Mouse (Mus musculus) c-Kit-positive CD71-positive TER-119-positive erythroid progenitor cells, embryonic 14.5 days (primary cell): ENCODE data around the gene Nemp2.

Experiments used
- DNase-seq: peaks from one replicate; pipeline ENCODE4 v3.0.0-alpha.2; 2013; ENCODE audit warnings: low spot score

Nemp2 gene

DNA sequence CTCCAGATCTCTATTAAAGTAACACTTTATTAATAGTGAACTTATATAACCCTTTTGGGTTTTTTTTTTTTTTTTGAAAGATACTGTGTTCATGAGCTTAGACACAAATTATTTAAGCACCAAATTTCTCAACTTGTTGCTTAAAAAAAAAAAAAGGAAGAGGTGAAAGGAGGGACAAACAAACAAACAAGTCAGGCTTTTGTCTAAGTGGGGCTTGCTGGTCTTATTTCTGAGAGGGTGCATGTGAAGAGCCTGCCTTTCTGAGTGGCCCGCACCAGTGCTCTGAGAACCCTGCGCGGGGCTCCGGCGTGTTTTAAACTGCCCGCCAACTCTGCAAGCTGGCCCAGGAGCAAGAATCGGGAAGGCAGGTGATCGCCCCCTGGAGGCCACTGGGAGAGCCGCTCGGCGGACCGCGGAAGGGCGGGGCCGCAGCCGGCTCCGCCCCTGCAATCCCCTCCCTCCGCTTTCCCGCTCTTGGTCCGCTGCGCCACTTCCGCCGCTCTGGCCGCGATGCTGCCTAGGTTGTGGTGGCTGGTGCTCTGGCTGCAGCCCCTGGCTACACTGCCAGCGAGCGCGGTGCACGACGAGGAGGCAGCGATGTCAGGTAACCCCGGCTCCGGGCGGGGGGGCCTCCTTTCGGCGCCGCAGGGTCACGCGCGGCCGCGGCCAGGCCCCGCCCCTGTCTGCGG lies at the start of gene Nemp2:
Nemp2 (plus strand) TSS at position 456 of the 689 bp plus-strand sequence.
- peak; percentile 80 for DNase-seq

DNA sequence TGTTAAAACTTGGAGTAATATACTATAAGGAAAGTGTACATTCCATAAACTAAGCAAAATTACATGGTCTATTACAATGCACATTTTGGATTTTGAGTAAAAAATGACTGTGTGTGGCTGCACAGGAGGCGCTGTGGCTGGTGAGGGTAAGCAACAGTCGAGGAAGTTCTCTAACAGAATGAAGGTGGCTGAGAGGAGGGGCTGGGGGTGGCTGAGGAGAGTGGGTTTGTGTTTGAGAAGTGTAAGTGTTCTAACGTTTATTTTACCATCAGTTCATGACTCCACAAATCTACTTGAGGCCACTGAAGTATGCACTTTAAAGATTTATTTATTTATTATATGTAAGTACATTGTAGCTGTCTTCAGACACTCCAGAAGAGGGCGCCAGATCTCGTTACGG lies 48.8 kb upstream of the Nemp2 start:
- no peak for DNase-seq

DNA sequence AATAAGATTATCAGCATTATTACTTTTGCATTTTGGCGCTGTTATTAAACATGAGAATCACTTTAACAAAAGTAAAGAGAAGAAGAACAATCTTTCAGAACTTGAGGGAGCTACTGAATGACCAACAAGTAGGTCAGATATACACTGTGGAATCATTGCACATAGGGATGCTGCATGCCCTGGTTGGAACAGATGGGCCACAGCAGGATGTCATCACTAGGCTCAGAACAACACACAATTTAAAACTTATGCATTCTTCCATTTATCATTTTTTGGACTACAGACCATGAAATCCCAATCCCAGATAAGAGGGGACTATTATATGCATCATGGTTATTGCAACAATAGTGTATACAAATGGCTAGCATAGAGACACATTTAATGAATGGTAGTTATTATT lies 47.6 kb upstream of the Nemp2 start:
- no peak for DNase-seq

DNA sequence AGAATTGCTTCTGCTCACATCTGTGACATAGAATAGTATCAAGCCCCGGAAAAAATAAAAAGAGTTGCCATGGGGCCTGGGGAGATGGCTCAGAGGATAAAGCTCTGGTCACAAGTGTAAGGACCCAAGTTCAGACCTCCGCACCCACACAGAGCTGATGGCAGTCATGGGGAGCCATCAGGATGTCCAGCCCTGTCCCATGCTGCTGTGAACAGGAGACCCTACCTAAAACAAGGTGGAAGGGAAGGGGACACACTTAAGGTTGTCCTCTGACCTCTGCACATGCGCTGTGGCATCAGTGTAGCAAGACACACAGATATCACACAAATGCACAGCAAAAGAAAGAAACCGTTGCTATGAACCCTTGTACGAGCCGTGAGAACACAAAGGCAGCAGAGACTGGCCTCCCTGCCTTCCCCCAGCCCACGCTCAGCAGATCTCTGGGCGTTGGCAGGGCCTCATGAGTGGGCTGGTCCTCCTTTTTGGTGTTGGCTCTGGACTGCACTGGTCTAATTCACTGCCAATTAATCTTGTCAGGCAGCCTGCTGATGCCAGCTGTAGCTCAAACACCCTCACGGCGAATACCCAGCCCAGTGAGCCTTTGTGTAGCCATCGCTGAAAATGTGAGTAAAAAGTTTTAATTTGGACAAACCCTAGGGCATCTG lies 33.4 kb upstream of the Nemp2 start:
- DNase-seq: no peak

DNA sequence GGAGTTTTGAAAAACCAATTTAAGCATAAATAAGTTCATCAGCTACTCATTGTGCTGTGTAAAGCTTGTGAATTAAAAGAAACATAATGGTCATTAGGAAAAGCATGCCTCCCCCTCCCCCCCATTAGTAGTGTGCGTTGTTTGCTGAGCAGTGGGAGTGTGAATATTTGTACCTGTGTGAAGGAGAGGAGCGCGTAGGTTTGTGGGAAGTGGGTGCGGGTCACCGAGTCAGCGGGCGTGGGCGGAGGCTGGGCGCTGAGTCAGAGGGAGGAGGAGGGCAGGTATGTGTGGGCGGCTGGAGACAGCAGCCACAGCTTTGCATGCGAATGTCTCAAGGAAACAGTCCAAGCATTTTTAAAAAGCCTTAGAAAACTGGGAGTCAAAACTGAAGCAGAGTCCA lies 32.7 kb upstream of the Nemp2 start:
- DNase-seq: peak; percentile 43

DNA sequence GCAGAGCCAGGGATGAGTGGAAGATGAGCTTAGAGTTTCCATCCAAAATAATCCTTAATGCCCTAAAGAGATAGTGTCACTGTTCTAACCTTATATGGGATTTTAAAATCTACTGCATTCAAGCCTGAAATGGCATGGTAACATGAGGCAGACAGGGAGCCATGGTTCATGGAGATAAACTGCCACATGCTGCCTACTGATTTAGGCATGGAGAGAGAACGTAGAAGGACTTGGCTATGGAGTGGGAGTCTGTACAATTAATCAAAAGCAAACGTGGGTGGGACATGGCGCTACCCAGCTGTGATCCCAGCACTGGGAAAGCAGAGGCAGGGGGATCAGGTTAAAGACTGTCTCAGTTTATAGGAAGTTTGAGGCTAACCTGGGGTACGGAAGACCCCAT lies 32.1 kb upstream of the Nemp2 start:
- no peak for DNase-seq

DNA sequence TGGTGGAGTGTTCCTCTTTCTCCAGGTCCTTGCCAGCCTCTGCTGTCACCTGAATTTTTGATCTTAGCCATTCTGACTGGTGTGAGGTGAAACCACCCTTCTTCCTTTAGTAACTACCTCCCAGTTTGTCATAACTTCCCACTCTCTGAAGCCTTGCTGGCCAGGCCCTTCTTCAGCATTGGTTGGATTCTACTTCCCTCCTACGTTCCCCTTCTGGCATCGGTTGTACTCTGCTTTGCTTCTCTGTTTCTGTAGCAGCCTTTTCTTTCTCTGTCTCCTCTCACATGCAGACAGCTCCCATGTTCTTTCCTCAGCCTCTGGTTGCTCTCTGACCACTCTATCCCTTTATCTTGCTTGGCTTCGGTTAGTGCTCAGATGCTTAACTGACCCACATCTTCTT lies 29.0 kb upstream of the Nemp2 start:
- DNase-seq: no peak

DNA sequence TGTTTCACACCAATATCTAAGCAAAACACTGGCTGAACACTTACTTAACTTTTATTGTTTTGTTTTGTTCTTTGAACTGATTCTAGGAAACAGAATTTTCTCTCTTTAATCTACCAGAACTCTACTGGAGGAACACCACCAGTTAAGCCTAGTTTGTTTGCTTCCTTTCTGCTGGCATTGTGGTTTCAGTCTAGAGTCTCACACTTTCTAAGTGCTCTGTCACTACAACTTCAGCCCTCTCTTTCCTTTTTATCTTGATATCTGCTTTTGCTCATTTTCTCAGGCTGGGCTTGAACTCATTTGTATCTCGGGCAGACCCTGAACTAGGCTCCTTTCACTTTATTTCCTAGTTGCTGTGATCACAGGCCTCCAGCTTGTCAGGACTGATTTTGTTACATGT lies 22.8 kb upstream of the Nemp2 start:
- DNase-seq: no peak

DNA sequence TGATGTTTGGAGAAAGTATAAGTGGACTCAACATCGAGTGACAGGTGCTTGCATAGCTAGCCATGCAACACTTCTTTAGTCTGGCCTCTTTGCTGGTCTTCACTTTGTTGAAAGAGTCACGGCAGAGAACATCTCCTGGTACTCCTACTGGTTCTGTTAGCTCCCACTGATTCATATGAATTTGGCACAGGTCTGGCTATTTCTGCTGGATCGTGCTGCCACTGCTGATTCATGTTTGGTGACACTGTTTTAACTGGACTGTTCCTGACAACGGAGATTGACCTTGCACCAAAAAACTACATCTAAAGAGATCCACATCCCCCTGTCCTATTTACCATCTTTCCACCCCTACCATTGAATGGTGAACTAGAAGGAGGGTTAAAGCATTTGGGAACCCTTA lies 22.0 kb upstream of the Nemp2 start:
- DNase-seq: no peak

DNA sequence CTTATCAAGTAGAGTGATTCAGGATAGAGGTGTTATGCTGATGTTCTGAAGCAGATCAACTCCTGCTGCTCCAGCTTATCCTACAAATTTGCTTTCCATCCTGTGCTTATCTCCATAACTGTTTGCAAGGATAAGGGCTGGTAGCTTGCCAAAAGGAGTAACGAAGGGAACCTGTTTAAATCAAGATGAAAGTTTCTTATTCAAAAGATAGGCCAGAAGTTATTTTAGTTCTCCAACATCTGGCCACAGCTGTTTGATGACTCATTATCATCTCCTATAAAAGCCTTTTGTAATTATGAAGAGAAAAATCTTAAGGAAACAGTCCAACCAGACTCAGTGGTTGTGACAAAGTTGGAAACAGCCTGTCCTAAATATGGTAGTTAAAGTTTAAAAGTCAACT lies 12.3 kb upstream of the Nemp2 start:
- DNase-seq: no peak

DNA sequence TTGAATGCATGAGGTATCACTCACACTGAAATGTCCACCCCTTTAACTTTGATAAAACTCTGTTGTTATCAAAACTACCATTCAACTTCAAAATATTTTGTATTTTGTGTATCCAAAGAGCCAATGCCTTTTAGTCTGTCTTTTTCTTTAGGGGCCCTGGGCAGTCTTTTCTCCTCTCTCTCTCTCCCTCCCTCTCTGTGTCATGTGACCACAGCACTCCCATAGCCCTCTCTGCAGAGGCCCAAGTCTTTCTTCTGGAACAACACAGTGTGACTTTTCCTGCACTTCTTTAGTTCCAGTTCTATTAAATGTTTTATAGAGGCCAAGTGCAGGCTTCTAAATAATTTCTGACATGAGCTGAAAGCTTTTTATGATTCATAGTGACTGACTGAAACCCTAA lies 10.1 kb upstream of the Nemp2 start:
- DNase-seq: no peak

DNA sequence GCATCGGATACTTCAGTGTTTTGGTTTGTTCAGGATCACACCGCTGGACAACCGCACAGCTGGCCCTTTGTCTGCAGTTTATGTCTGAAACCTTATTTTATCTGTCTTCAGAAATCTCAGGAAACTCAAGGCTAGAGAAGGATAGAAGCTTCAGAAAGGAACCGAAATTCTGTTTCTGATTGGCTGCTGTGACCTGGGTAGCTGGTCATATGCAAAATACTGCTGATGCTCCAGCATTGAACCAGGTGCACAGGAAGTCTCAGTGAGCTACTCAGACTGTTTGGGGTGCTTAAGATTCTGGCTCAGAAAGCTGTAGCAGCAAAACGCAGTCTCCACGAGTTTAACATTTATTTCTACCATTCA lies 415 bp downstream of the Nemp2 start:
- peak; percentile 60 for DNase-seq

DNA sequence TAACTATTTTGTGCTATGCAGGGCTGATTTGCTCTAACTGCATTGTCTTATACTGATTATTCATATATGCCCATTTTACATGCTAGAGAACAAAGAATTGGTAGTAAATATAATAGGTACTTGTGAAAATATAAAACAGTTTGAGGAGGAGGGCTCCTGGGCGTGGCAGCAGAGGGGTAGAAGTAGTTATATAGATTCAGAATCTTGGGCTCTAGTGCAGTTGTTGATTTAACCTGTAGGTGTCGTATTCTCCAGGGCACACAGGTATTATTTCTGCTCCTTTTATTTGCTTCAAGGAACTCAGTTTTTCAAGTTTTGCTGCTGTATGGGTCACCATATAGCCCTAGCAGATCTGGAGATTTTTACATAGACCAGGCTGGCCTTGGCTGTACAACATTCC lies 1.1 kb downstream of the Nemp2 start:
- no peak for DNase-seq

DNA sequence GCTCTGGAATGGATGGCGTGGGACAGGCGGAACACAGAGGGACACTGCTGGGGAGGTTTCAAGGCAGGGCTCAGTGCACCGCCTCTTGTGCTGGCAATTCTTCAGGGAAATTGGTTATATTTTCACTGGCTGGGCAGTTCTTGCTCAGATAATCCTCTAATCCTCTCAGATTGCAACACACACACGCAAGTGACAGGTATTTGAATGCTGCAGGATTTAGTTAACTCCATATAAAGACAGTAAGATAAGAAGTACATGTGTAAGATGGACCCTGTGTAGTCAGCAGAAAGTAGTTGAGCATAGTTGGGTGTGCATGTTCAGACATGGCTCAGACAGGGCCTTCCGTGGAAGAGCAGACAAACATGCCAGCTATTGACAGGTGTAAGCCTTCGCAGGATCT lies 3.7 kb downstream of the Nemp2 start:
- DNase-seq: no peak

DNA sequence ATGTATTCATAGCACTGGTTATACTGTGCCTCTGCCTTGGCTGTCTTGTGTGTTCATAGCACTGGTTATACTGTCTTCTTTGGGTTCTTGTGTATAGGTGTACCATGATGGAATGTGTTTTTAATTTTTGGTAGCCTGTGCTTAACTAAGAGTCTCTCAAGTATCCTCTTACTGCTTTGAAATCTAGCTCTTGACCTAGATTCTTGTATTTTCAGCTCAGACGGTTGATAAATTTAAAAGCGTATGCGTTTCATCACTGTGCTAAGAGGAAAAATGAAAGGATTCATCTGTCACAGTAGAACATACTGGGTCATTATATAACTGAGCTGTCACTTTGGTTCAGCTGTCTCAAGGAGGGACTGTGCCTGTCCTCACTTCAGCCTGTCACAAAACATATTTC lies 5.4 kb downstream of the Nemp2 start:
- DNase-seq: no peak

DNA sequence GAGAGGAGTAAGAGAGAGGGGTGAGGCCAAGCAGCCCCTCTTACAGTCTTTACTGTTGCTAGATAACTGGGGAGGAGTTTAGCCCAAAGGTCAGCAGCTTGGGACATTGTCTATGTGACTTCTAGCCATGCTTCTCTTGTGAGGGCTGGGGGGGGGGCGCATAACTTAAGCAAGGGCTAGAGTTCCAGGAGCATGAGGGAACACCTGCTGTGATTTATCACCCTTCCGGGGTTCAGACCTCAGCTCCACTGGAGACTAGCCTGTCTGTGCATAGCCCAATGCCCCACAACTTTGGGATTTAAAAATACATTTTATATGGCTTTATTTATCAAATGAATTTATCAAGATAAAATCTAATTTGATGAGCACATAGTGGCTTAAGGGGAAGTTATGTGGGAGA lies 7.6 kb downstream of the Nemp2 start:
- no peak for DNase-seq

DNA sequence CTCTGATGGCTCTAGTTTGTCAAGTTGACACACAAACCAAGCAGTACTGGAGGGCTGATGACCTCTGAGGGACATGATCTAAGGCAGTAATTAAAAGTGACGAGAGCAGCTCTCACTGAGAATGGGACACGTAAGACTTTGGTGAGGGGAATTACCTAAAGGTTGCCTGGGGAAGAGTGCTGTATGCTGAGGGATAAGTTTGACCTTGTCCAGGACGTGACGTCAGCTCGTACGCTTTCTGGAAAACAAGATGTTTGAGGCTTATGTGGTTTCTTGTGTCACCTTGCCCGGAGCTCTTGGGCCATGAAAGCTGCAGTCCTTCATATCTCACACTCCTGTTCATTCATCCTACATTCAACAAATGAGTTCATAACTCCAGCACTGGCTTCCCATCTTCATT lies 8.6 kb downstream of the Nemp2 start:
- no peak for DNase-seq

DNA sequence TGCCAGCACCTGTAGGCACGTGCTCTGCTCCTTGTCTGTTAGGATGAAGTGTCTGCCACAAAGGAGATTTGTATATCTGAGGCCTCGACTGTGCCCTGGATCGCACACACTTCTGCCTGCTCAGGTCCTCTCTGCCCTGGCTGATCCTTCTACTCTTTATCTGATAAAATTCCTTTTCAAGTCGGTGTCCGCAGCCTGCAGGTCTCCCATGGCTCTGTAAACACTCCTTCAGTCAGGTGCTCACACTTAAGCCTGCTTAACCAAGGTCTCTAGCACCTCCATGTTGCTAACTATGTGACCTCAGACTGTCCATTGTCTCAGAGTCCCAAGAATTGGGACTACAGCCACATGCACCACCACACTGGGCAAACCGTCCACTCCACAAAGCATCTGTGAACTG lies 9.8 kb downstream of the Nemp2 start:
- DNase-seq: no peak

DNA sequence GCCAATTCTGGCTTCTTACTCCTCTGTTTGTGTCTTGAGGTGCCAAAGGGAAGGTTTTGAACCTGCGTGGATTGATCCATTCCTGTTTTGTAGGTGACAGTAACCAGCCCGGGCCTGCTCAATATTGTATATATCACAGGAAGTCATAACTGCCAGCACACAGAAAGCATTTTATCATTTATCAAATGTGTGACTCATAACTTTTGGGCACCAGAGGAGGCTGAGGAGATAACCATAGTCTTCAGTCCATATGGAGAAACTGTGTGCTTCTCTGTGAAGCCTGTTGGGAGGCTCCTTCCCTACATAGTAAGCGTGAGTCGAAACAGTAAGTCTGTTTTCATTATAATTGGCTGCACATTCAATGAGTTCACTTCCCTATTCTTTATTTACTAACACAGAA lies 10.2 kb downstream of the Nemp2 start:
- no peak for DNase-seq

DNA sequence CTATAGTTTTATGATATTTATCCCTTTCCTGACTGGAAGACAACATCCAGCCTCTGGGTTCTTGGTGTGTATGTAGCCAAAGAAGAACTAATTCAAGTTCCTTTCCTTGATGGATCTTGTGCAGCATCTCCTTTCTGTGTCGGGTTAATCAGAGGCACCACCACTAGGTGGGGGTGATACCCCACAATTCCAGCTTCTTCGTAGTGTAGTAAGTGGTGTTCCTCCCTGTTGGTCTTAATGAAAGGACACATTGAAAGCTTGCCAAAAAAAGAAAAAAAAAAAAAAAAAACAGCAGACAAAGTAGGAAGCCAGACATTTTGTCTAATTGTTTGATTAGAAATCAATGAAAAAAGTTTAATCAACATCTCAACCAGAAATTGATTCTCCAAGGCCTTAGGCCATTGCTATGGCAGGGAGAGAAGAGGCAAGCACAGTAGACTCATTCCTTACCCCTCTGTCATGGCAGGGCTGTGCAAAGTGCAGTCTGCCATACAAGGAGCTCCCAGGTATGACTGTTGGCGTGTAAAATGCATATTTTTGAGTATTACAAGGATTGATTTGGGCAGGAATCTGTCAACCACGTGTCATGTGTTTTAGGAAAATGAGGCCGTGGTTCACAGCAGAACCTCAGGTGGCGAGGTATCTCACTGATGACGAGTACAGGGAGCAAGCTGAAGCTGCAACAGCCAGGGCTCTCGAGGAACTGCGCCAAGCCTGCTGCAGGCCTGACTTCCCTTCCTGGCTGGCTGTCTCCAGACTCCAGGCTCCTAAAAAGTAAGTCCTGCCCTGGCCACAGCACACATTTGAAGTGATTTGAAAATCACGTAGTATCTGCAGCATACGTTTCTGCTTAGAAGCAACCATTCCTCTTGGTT lies 17.9 kb downstream of the Nemp2 start:
- DNase-seq: peak; percentile 15

DNA sequence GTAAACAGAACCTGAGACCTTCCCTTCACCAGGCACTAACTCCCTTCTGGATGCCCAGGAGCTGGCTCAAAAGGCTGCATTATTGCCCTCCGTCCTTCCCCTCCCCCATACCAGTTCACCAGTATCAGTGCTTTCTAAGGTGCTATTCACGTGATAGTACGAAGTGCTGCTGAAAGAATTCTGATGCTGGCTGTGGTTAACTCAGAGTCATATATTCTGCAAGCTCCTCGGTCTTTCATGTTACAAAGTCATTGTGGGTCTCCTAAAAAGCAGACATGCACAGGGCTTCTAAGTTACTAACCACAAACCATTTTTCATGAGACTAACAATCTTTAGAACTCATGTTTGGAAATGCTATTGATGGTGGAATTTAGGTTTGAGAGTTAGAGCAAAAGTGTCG lies 19.6 kb downstream of the Nemp2 start:
- no peak for DNase-seq

DNA sequence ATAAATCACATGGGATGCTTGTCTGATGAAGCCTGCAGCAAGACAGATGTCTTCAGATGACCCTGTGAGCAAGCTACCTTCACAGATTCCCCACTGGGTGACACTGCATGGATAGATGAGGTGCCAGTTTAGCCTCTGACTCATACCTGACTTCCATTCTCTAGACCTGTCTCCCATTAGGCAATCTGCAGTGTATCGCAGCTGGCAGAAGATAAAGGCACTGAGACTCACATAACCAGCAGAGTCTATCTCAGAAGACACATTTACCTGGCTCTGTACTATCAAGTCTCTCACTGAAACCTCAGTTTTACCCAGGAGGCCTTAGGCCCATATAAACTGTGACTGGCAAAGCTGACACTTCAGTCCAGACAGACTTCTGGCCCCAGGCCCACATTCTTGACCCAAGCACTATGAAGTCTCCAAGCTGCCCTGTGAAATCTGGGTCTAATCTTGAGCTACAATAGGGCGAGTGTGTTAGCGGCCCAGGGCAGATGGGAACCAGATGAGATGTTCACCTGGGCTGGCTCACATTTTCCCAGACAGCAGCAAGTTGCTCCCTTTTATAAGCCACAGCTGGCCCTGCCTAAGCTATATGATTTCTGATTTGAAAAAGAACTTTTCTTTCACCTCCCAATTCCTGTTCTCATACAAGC lies 22.2 kb downstream of the Nemp2 start:
- DNase-seq: no peak

DNA sequence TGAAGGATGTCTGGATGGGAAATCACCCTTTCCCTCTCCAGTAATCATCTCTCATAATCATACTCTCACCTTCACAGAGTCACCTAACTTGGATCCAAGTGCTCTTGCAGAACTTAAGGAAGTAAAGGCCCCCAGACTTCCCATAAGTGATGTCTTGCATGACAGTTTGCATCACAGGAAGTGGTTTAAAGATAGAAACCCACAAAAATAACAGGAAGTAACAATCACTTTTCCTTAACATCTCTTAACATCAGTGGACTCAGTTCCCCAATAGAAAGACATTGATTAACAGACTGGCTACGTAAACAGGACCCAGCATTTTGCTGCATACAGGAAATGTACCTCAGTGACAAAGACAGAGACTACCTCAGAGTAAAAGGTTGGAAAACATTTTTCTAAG lies 22.9 kb downstream of the Nemp2 start:
- DNase-seq: no peak
